In the genomic region with DNA sequence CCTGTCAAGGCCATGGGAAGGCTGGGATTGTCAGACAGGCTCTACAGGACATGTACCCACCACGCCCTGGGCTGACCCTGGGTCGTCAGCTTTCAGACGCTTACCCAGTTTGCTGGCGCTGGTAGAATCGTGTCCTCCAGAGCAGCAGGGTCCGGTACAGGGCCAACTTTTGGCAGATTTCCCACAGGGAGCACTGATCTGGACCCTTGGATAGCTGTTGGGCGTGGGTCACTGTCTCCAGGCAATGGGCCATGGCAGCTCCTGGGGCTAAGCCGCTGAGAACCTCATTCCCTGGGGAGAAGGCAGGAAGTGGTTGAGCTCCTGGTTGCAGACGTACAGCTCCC, we compare ENCODE assay signal across 9 mouse cellular contexts. TPM values are rescaled to one million over a fixed set of nuclear protein-coding genes. Genes with fewer than 3 reads are reported as not detected.
DNase-seq lines count a peak whose midpoint lies in the region; ATAC-seq and TF ChIP-seq lines count a peak whose summit lies in the region.
"Had no signal": no experiment of that assay in that cellular context is flagged by ENCODE, and none has a peak within 500 bp of the region (broad histone marks: within the 10 kb centered on the region; RNA-seq: fewer than 3 reads in every experiment).

No protein-coding gene starts in this region.

- TF ChIP-seq POLR2A in cerebellum, adult 2 months (IDR thresholded peaks at IDR 0.05; ENCODE audit: borderline replicate concordance, insufficient read depth, low read length) = no peak

- no peak overlapping the region for H3K4me3 ChIP-seq in kidney, embryonic 15.5 days (replicated peaks)
- no peak overlapping the region for H3K4me3 ChIP-seq in cerebellum, adult 2 months (replicated peaks; ENCODE audit: insufficient read depth, low read depth, low read length)

- 36% methylated on average over 9 of the region's 9 CpGs for WGBS in kidney, embryonic 15.5 days
- 55% methylated on average over 9 of the region's 9 CpGs for WGBS in cerebellum, adult 2 months

- DNase-seq in ovary, adult 18-20 months (ENCODE audit: low spot score) = peak; percentile 32
- no peak for DNase-seq in ovary, postnatal 10 days (ENCODE audit: low spot score)
- peak; percentile 59 for DNase-seq in gastrocnemius, postnatal 25 days
- DNase-seq in testis, postnatal 14 days (ENCODE audit: low spot score) = peak; percentile 86
- DNase-seq in cerebellum, adult 2 months = no peak
- no peak for DNase-seq in layer of hippocampus, adult 8-10 months (ENCODE audit: low spot score in 2 of 2)
- DNase-seq: right cerebral cortex, postnatal 4 days had no signal

- H3K9ac ChIP-seq in kidney, embryonic 15.5 days = no peak overlapping the region
- H3K9ac ChIP-seq: hindbrain, embryonic 14.5 days had no signal

- H3K9me3 ChIP-seq in kidney, embryonic 15.5 days (replicated peaks) = no peaks in the 10 kb centered on the region

- peak; percentile 59 for ATAC-seq in kidney, embryonic 15.5 days (replicated peaks; ENCODE audit: low FRiP score)

- peaks cover 28% of the 10 kb centered on the region for H3K4me1 ChIP-seq in kidney, embryonic 15.5 days
- H3K4me1 ChIP-seq in cerebellum, adult 2 months (ENCODE audit: control insufficient read depth, insufficient read depth, low read length) = no peaks in the 10 kb centered on the region

- H3K27ac ChIP-seq in kidney, embryonic 15.5 days = 0 out of 2 replicates have a peak overlapping the region, but pooled peaks have one; percentile 19
- no peak overlapping the region for H3K27ac ChIP-seq in cerebellum, adult 2 months (ENCODE audit: insufficient read depth, low read length)
- H3K27ac ChIP-seq: hindbrain, embryonic 14.5 days had no signal

- H3K4me2 ChIP-seq in kidney, embryonic 15.5 days = 0 out of 2 replicates have a peak overlapping the region, but pooled peaks have one; percentile 5
- H3K4me2 ChIP-seq: hindbrain, embryonic 14.5 days had no signal

- H3K36me3 ChIP-seq in kidney, embryonic 15.5 days = no peaks in the 10 kb centered on the region

- no peak for TF ChIP-seq CTCF in cerebellum, adult 2 months (IDR thresholded peaks at IDR 0.05; ENCODE audit: borderline replicate concordance, insufficient read depth, low read depth, low read length)

- H3K27me3 ChIP-seq in kidney, embryonic 15.5 days = no peaks in the 10 kb centered on the region
- no peaks in the 10 kb centered on the region for H3K27me3 ChIP-seq in cerebellum, adult 2 months (ENCODE audit: control insufficient read depth, insufficient read depth, low read length)

RNA-seq across cellular contexts. Expression of gene Agtrap, which starts 21.5 kb away (rescaled TPM):
- total RNA-seq in gastrocnemius, postnatal 25 days (2021) = 10 to 100 TPM; 10.9 to 16.2 TPM
- 20.6 and 24.4 TPM in 2 replicates for polyA plus RNA-seq in kidney, embryonic 15.5 days (2015; fragmentation: Nextera tagmentation; extraction: Ambion mirVana)
- 9.8 and 10.2 TPM in 2 replicates for polyA plus RNA-seq in cerebellum, adult 2 months (2012; rRNA removed)
- total RNA-seq in layer of hippocampus, adult 8-10 months (2022) = 10 to 100 TPM in 2 of 4 experiments, 1 to 10 TPM in 2; 7.0 to 12.8 (median 9.1) TPM

RNA-seq across cellular contexts. Expression of gene Mthfr, which starts 27.5 kb away (rescaled TPM):
- total RNA-seq in gastrocnemius, postnatal 25 days (2021) = 1 to 10 TPM; 6.8 to 9.4 TPM
- polyA plus RNA-seq in kidney, embryonic 15.5 days (2015; fragmentation: Nextera tagmentation; extraction: Ambion mirVana) = 23.6 and 24.1 TPM in 2 replicates
- polyA plus RNA-seq in cerebellum, adult 2 months (2012; rRNA removed) = 27.2 and 29.8 TPM in 2 replicates
- total RNA-seq in layer of hippocampus, adult 8-10 months (2022) = 10 to 100 TPM; 32.7 to 41.0 (median 38.5) TPM

RNA-seq across cellular contexts. Expression of gene Clcn6, which starts 27.8 kb away (rescaled TPM):
- 1 to 10 TPM; 3.5 to 4.7 TPM for total RNA-seq in gastrocnemius, postnatal 25 days (2021)
- polyA plus RNA-seq in kidney, embryonic 15.5 days (2015; fragmentation: Nextera tagmentation; extraction: Ambion mirVana) = 6.4 and 6.6 TPM in 2 replicates
- 56.8 and 59.4 TPM in 2 replicates for polyA plus RNA-seq in cerebellum, adult 2 months (2012; rRNA removed)
- total RNA-seq in layer of hippocampus, adult 8-10 months (2022) = 10 to 100 TPM; 81.7 to 89.6 (median 84.8) TPM

Comparison
In these comparisons a context has a peak if more than half of its experiments do, and no peak if none do; other contexts are left out.
1. DNase-seq: peak in ovary, adult 18-20 months (single experiment), gastrocnemius, postnatal 25 days (single experiment) and testis, postnatal 14 days (single experiment); none in ovary, postnatal 10 days (single experiment), cerebellum, adult 2 months (0 of 2) and layer of hippocampus, adult 8-10 months (0 of 2).
2. RNA of gene Clcn6, which starts 27.8 kb away (total RNA-seq): 81.7 to 89.6 TPM in layer of hippocampus, adult 8-10 months; 3.5 to 4.7 TPM in gastrocnemius, postnatal 25 days; every median in the first group is over 10 times any median in the second.